Mouse (Mus musculus): ENCODE results near the gene Fars2.

- TF ChIP-seq POLR2A (IDR thresholded peaks at IDR 0.05; ENCODE audit: borderline replicate concordance, insufficient read depth, low read length) (no peak), CTCF (IDR thresholded peaks at IDR 0.05; ENCODE audit: borderline replicate concordance, insufficient read depth, low read depth, low read length) (no peak)
These were observed 378.8 kb downstream of the Fars2 start for GRCm38 (mm10) chr13:36495980-36496379.
